Comparison of ENCODE assay signal across 8 mouse cellular contexts in genomic region chr7:128611799-128612411, GRCm38 (mm10). TPM values are rescaled to one million over a fixed set of nuclear protein-coding genes. Genes with fewer than 3 reads are reported as not detected.
A peak's percentile ranks its signal among the peaks of the same experiment; 100 is the strongest.
DNase-seq lines count a peak whose midpoint lies in the region; ATAC-seq and TF ChIP-seq lines count a peak whose summit lies in the region.

No protein-coding gene starts in this region.

- TF ChIP-seq POLR2A in spleen, adult 2 months (IDR thresholded peaks at IDR 0.05; ENCODE audit: low read depth, low read length): no peak

- DNase-seq in spleen, adult 2 months (ENCODE audit: low read depth in 1 of 2, low spot score in 2 of 2): no peak
- DNase-seq in spleen, postnatal 14 days (ENCODE audit: low spot score in 2 of 2): no peak
- no peak for DNase-seq in forebrain, embryonic 14.5 days (ENCODE audit: low spot score)
- no peak for DNase-seq in right cerebral cortex, postnatal 4 days
- DNase-seq in spleen, postnatal 36 days (ENCODE audit: low spot score in 2 of 2): no peak
- DNase-seq in right cerebral cortex, adult 18-20 months: no peak

- no peaks in the 10 kb centered on the region for H3K27me3 ChIP-seq in spleen, adult 2 months (ENCODE audit: control insufficient read depth, insufficient read depth, low read length)
- no peaks in the 10 kb centered on the region for H3K27me3 ChIP-seq in forebrain, embryonic 14.5 days (replicated peaks; ENCODE audit: control insufficient read depth, insufficient read depth, low read length)
- no peaks in the 10 kb centered on the region for H3K27me3 ChIP-seq in kidney, embryonic 15.5 days
- no peaks in the 10 kb centered on the region for H3K27me3 ChIP-seq in midbrain, embryonic 16.5 days (ENCODE audit: control insufficient read depth, insufficient read depth, low read depth, low read length)

- no peak for ATAC-seq in forebrain, embryonic 14.5 days
- peak; percentile 17; the same call in 1 of the 2 replicates for ATAC-seq in kidney, embryonic 15.5 days (replicated peaks; ENCODE audit: low FRiP score)
- no peak for ATAC-seq in midbrain, embryonic 16.5 days

- WGBS in spleen, adult 2 months: 23% methylated on average over 16 of the region's 22 CpGs
- WGBS in forebrain, embryonic 14.5 days: 19% methylated on average over 22 of the region's 22 CpGs
- WGBS in kidney, embryonic 15.5 days: 12% methylated on average over 22 of the region's 22 CpGs
- WGBS in midbrain, embryonic 16.5 days: 19% methylated on average over 22 of the region's 22 CpGs

- peak overlapping the region; percentile 86 for H3K9ac ChIP-seq in forebrain, embryonic 14.5 days (ENCODE audit: low read length)
- H3K9ac ChIP-seq in kidney, embryonic 15.5 days: peak overlapping the region; percentile 84
- peak overlapping the region; percentile 85 for H3K9ac ChIP-seq in midbrain, embryonic 16.5 days (ENCODE audit: low read depth, low read length)

- peak overlapping the region; percentile 82 for H3K4me2 ChIP-seq in forebrain, embryonic 14.5 days (ENCODE audit: low read length)
- peak overlapping the region; percentile 90 for H3K4me2 ChIP-seq in kidney, embryonic 15.5 days
- peak overlapping the region; percentile 95 for H3K4me2 ChIP-seq in midbrain, embryonic 16.5 days (ENCODE audit: low read length)

- no peaks in the 10 kb centered on the region for H3K36me3 ChIP-seq in spleen, adult 2 months (ENCODE audit: control insufficient read depth, insufficient read depth, low read length)
- no peaks in the 10 kb centered on the region for H3K36me3 ChIP-seq in forebrain, embryonic 14.5 days (ENCODE audit: control insufficient read depth, insufficient read depth, low read length)
- no peaks in the 10 kb centered on the region for H3K36me3 ChIP-seq in kidney, embryonic 15.5 days
- no peaks in the 10 kb centered on the region for H3K36me3 ChIP-seq in midbrain, embryonic 16.5 days (ENCODE audit: control insufficient read depth, insufficient read depth, low read length)

- H3K27ac ChIP-seq in spleen, adult 2 months (ENCODE audit: insufficient read depth, low read length): peak overlapping the region; percentile 77
- H3K27ac ChIP-seq in forebrain, embryonic 14.5 days (ENCODE audit: low read depth, low read length): peak overlapping the region; percentile 70; the same call in 1 of the 2 replicates
- H3K27ac ChIP-seq in kidney, embryonic 15.5 days: peak overlapping the region; percentile 87
- peak overlapping the region; percentile 76 for H3K27ac ChIP-seq in midbrain, embryonic 16.5 days (ENCODE audit: low read length)

- H3K4me1 ChIP-seq in spleen, adult 2 months (ENCODE audit: control insufficient read depth, insufficient read depth, insufficient read length): peaks cover 6% of the 10 kb centered on the region; the same call in 1 of the 2 replicates
- peaks cover 8% of the 10 kb centered on the region for H3K4me1 ChIP-seq in forebrain, embryonic 14.5 days (ENCODE audit: control insufficient read depth, insufficient read depth, low read length)
- H3K4me1 ChIP-seq in kidney, embryonic 15.5 days: peaks cover 21% of the 10 kb centered on the region
- H3K4me1 ChIP-seq in midbrain, embryonic 16.5 days (ENCODE audit: control insufficient read depth, insufficient read depth, low read length): peaks cover 11% of the 10 kb centered on the region

- H3K4me3 ChIP-seq in spleen, adult 2 months (ENCODE audit: extremely low read depth, insufficient read depth, insufficient read length): peak overlapping the region; percentile 79
- peak overlapping the region; percentile 77 for H3K4me3 ChIP-seq in forebrain, embryonic 14.5 days (ENCODE audit: low read depth, low read length)
- peak overlapping the region; percentile 65 for H3K4me3 ChIP-seq in kidney, embryonic 15.5 days (replicated peaks)
- H3K4me3 ChIP-seq in midbrain, embryonic 16.5 days (ENCODE audit: low read depth, low read length): peak overlapping the region; percentile 91

- TF ChIP-seq CTCF in spleen, adult 2 months (IDR thresholded peaks at IDR 0.05; ENCODE audit: extremely low read depth, insufficient read depth, insufficient read length, insufficient replicate concordance): no peak

- no peaks in the 10 kb centered on the region for H3K9me3 ChIP-seq in forebrain, embryonic 14.5 days (replicated peaks; ENCODE audit: control insufficient read depth, low read length)
- H3K9me3 ChIP-seq in kidney, embryonic 15.5 days (replicated peaks): no peaks in the 10 kb centered on the region
- no peaks in the 10 kb centered on the region for H3K9me3 ChIP-seq in midbrain, embryonic 16.5 days (replicated peaks; ENCODE audit: control insufficient read depth, low read length, poor library complexity, severe bottlenecking)

RNA-seq across cellular contexts. Expression of gene Inpp5f, which starts 0.8 kb away (rescaled TPM):
- polyA plus RNA-seq in spleen, adult 2 months (2012; rRNA removed): 6.8 and 7.2 TPM in 2 replicates
- 257 and 314 TPM in 2 replicates for polyA plus RNA-seq in forebrain, embryonic 14.5 days (2014; fragmentation: Nextera tagmentation; extraction: Ambion mirVana)
- polyA plus RNA-seq in kidney, embryonic 15.5 days (2015; fragmentation: Nextera tagmentation; extraction: Ambion mirVana): 24.3 and 25.6 TPM in 2 replicates
- 459 and 536 TPM in 2 replicates for polyA plus RNA-seq in midbrain, embryonic 16.5 days (2015; fragmentation: Nextera tagmentation; extraction: Ambion mirVana)
